Mouse (Mus musculus) heart, postnatal 10 days (tissue): ENCODE measurements around the gene Piwil4. TPM values are rescaled to one million over a fixed set of nuclear protein-coding genes. Genes with fewer than 3 reads are reported as not detected.
A peak's percentile ranks its signal among the peaks of the same experiment; 100 is the strongest.
"Not testable (repeated sequence)": the region's sequence is repeated elsewhere in the genome, so short reads cannot be mapped to it uniquely, and the experiment has no call there.

Experiments used
- DNase-seq, 2 experiments: peaks; one replicate each; pipeline ENCODE4 v3.0.0; 2021
- intact Hi-C: fragments of 180-260 bp; cut with DNase I; formaldehyde crosslinking; loops from one replicate; pipeline ENCODE4 v1.15.1; 2025
- total RNA-seq, 2 experiments: library from RNA; stranded (reverse); gene quantifications; 2 replicates each; pipeline ENCODE4 v1.2.3; 2021

Piwil4 gene
- total RNA-seq, 2 experiments from 2014 or later: not detected

- DNase-seq: no peak
- intact Hi-C loops: no loop called here
Measured at GRCm38 (mm10) chr9:14674506-14674905, 66.0 kb downstream of the Piwil4 start.

DNA sequence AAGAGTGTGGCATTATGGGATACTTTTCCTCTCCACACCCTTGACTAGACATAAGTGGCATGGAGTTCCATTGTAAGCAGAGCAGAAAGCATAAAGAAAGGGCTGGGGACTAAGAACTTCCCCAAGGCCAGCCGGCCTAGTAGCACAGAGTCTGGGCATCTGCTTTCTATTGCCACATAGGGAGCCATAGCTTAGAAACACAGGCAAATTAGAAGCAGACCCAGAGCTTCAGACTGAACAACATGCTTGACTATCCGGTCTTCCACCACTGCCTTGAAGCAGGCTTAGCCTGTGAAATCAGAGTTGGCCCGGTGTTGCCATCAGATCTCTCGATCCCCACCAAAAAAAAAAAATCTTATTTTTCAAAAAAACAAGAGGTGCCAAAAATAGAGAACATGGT, 67.4 kb downstream of the Piwil4 start:
- intact Hi-C loops: no loop called here
- DNase-seq: no peak

- intact Hi-C loops, DNase-seq: not testable (repeated sequence)
Measured at GRCm38 (mm10) chr9:14671965-14672364, 68.6 kb downstream of the Piwil4 start.

- intact Hi-C loops: no loop called here
- DNase-seq: no peak
Measured at GRCm38 (mm10) chr9:14668382-14668781, 72.2 kb downstream of the Piwil4 start.

DNA sequence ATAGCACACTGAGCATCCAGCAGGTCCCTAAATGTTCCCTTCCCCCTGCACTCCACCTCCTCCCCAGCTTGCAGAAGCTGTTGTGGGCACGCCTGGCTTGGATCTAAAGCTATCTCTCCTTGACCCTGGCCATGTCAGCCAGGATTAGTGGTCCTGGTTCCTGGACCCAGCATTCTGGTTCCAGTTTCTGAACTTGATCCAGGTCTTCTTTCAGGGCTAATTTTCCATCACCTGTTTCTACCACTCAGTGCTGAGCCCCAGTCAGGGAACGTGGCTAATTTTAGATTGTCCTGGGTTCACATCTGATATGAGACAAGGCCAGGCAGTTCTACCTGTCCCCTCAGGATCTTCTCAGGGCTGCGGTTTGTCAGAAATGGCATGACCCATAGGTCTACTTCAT, 74.5 kb downstream of the Piwil4 start:
- DNase-seq: no peak
- intact Hi-C loops: no loop called here

DNA sequence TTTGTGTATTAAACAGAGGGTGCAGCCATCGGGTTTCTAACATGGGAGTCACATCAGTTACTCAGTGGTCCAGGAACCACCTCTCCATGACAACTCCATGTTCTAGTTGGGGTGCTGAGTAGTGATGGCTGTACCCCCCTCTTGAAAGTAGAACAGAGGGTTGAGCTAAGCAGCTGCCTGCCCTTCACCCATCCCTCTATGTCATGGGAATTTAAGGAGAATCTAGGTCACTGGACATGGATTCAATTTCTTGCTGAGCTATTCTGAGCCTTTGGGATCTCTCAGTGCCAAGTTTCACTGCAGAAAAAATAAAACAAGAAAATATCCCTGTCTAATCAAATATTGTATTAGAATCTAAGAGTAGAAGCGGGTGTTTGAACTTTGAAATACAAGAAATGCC, 76.9 kb downstream of the Piwil4 start:
- intact Hi-C loops: no loop called here
- no peak for DNase-seq

DNA sequence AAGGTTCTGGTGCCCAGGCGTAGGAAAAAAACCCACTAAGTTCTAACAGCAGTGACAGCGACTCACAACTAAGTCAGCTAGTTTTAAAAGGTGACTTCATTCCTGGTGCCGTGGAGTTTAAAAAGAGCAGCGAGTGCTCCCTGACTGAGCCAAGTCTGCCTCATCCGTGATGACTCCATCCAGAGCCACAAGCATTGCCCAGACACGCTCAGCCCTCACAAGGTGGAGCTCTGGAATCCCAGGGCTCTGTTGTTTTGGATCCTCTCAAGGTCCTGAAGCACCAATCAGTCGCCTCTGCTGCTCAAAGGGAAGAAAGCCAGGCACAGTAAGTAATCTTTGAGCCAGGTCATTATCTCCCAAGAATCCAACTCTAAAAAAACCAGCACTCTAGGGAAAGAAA, 77.7 kb downstream of the Piwil4 start:
- intact Hi-C loops: no loop called here
- DNase-seq: no peak

DNA sequence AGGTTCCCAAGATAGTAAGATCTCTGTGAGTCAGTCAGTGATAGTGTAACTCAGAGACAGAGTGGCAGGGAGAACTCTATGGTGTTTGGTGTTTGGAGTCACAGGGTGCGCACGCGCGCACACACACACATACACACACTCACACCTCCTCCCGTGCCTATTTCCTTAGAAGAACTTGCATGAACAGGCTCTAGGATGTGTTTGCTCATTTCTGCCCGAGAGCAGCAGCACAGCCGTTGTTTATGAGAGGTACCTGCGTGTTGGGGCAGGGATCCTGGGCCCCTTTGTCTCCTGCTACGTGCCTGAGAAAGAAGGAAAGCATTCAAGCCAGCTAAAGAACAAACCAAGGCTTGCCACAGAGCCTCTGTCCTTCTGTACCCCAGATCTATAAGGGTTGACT, 78.4 kb downstream of the Piwil4 start:
- intact Hi-C loops: no loop called here
- no peak for DNase-seq

DNA sequence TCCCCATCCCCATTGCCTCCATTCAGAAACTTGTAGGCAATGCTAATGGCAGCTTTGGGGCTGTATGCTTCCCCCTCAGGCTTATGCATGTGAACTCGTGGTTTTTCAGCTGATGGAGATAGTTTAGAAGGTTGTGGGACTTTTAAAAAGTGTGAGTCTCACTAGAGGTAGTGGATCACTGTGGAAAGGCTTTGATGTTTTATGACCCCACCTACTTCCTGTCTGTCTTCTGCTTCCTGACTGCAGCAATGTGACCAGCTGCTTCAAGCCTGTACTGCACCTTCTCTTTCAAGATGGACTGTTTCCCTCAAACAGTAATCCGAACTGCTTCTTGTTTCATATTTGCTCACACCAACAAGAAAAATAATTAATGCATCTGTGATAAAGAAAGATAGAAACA, 82.6 kb downstream of the Piwil4 start:
- intact Hi-C loops: no loop called here
- no peak for DNase-seq

- no peak for DNase-seq
- intact Hi-C loops: no loop called here
Measured at GRCm38 (mm10) chr9:14654010-14654409, 86.5 kb downstream of the Piwil4 start.

- DNase-seq: no peak
- intact Hi-C loops: no loop called here
Measured at GRCm38 (mm10) chr9:14652761-14653160, 87.8 kb downstream of the Piwil4 start.

- intact Hi-C loops: no loop called here
- DNase-seq: peak in 1 of 2 experiments; percentile 35
Measured at GRCm38 (mm10) chr9:14647849-14648248, 92.7 kb downstream of the Piwil4 start.

DNA sequence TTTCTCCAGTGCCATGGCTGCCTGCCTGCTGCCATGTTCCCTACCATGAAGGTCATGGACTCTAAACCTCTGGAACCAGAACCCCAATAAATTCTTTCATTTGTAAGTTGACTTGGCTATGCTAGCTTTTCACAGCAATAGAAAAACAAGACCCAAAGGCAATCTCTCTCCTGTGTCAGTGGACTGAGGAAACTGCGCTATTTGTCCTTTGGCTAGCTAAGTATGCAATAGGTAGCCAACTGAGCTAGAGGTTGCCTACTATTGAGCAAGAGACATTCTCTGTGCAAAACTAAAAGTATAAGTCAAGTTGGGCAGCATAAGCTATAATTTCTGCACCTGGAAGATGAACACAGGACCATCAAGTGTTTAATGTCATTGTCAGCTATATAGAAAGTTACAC, 93.9 kb downstream of the Piwil4 start:
- intact Hi-C loops: no loop called here
- no peak for DNase-seq

Other genes with a start within 250 kb of the Piwil4 start
- not detected for gene Kdm4d, start 240.3 kb downstream of the Piwil4 start, total RNA-seq
- gene Cwc15, start 240.1 kb downstream of the Piwil4 start, total RNA-seq: 10 to 100 TPM; 79.2 to 80.4 TPM
- 10 to 100 TPM; 62.2 to 65.4 TPM for gene Amotl1, start 95.7 kb downstream of the Piwil4 start, total RNA-seq
- gene Fut4, start 11.7 kb upstream of the Piwil4 start, total RNA-seq: 1 to 10 TPM in 1 of 2 experiments, under 1 TPM in 1; 0.69 to 1.1 TPM
- gene 1700012B09Rik, start 30.3 kb upstream of the Piwil4 start, total RNA-seq: not detected
- gene Mre11a, start 43.9 kb upstream of the Piwil4 start, total RNA-seq: 10 to 100 TPM; 13.4 to 16.1 TPM
- gene Ankrd49, start 44.1 kb upstream of the Piwil4 start, total RNA-seq: 1 to 10 TPM; 7.7 to 8.2 TPM
- gene Gpr83, start 119.5 kb upstream of the Piwil4 start, total RNA-seq: under 1 TPM in 1 of 2 experiments, not detected in 1; 0.07 TPM
- gene Izumo1r, start 163.2 kb upstream of the Piwil4 start, total RNA-seq: not detected